Mouse (Mus musculus) ES-E14 (cell line): Measurements from ENCODE around the gene Cxcr5. TPM values are rescaled to one million over a fixed set of nuclear protein-coding genes. Genes with fewer than 3 reads are reported as not detected.

Source experiments
- DNase-seq: peaks from one replicate; pipeline ENCODE4 v3.0.0-alpha.2; 2013; ENCODE audit warnings: low read depth, low spot score
- H3K27ac ChIP-seq: 2 replicates; pipeline ENCODE4 v1.5.1; 2012; ENCODE audit warnings: low read depth, mild to moderate bottlenecking, low read length, moderate library complexity, mixed read lengths; ENCODE audit not compliant: poor library complexity, insufficient read depth, severe bottlenecking
- H3K36me3 ChIP-seq: 2 replicates; pipeline ENCODE4 v1.6.1; 2012; ENCODE audit warnings: mild to moderate bottlenecking, low read length, moderate library complexity, mixed read lengths; ENCODE audit not compliant: control insufficient read depth, poor library complexity, insufficient read depth, severe bottlenecking
- H3K4me1 ChIP-seq, 2 experiments: fragments of 150-350 bp in 1 of 2; sonication (generic) in 1 of 2; 2 replicates each; pipeline ENCODE4 v1.6.1; 2012; ENCODE audit warnings: low read length in 2 of 2, mild to moderate bottlenecking in 1 of 2, mixed read lengths in 1 of 2; ENCODE audit not compliant: control insufficient read depth in 2 of 2, insufficient read depth in 2 of 2, poor library complexity in 1 of 2
- H3K4me3 ChIP-seq, 2 experiments: fragments of 150-350 bp in 1 of 2; sonication (generic) in 1 of 2; 2 replicates each; pipeline ENCODE4 v1.5.1; 2012; ENCODE audit warnings: low read length in 2 of 2, low read depth in 1 of 2, mild to moderate bottlenecking in 1 of 2, mixed read lengths in 1 of 2; ENCODE audit not compliant: insufficient read depth in 1 of 2, poor library complexity in 1 of 2, severe bottlenecking in 1 of 2
- H3K9ac ChIP-seq: 2 replicates; pipeline ENCODE4 v1.6.1; 2012; ENCODE audit warnings: low read depth, mild to moderate bottlenecking, low read length, mixed read lengths; ENCODE audit not compliant: poor library complexity, insufficient read depth, severe bottlenecking
- H3K9me3 ChIP-seq: fragments of 150-350 bp; sonication (generic); 2 replicates; pipeline ENCODE4 v1.6.1; 2012; ENCODE audit warnings: low read depth, mild to moderate bottlenecking, low read length; ENCODE audit not compliant: control insufficient read depth, insufficient read depth
- CHD2 ChIP-seq: IDR thresholded peaks from 2 replicates; pipeline ENCODE4 v1.6.1; 2014; ENCODE audit warnings: mild to moderate bottlenecking, low read depth, low read length, inconsistent platforms
- HCFC1 ChIP-seq: IDR thresholded peaks from 2 replicates; pipeline ENCODE4 v1.6.1; 2012; ENCODE audit warnings: low read length, inconsistent platforms, borderline replicate concordance; ENCODE audit not compliant: insufficient read depth
- MAFK ChIP-seq: IDR thresholded peaks from 2 replicates; pipeline ENCODE4 v1.6.1; 2014; ENCODE audit warnings: mild to moderate bottlenecking, low read depth, low read length, inconsistent platforms; ENCODE audit not compliant: insufficient read depth
- ZC3H11A ChIP-seq: IDR thresholded peaks from 2 replicates; pipeline ENCODE4 v1.6.1; 2012; ENCODE audit warnings: low read depth, mild to moderate bottlenecking, inconsistent platforms, low read length, borderline replicate concordance
- ZNF384 ChIP-seq: IDR thresholded peaks from 2 replicates; pipeline ENCODE4 v1.6.1; 2012; ENCODE audit warnings: low read depth, low read length, inconsistent platforms
- in situ Hi-C, 2 experiments: fragments of 600-800 bp; cut with MboI; formaldehyde crosslinking; loops; one replicate each; pipeline ENCODE4 v1.15.1; 2025; ENCODE audit warnings: low sequenced_read_pairs in 2 of 2, inconsistent platforms in 1 of 2; ENCODE audit not compliant: unreplicated experiment in 2 of 2
- total RNA-seq: library from RNA; depleted of rRNA; stranded (reverse); fragments of 300-350 nt; gene quantifications from 2 replicates; pipeline ENCODE4 v1.2.3, GENCODE M21; 2012

The Cxcr5 gene
- total RNA-seq, 1 experiment: 0.31 TPM

DNA sequence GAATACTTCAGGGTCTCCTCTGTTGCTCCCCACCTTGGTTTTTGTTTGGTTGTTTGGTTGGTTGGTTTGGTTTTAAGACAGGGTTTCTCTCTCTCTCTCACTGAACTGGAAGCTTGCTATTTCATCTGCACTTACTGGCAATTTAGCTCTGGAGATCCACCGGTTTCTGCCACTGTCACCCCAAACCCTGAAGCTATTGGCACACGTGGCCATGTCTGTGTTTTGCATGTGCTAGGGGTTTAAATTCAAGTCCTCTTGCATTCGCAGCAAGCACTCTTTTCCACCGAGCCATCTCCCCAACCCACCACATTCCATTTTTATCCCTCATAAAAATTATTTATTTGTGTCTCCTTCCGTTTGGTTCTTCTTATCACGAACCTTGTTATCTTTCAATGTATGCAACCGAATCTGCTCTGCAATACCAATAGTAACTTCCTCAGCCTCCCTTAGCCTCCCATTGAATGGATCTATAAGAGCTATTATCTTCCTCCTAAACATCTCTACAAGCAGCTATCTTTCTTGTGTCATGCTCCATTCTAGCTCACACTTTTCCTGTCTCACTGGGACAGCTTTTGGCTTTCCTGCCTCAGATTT is 30.0 kb upstream of the Cxcr5 start:
- H3K36me3 ChIP-seq: no peaks in the 10 kb centered on the region
- peaks cover 12 to 19% of the 10 kb centered on the region in 2 experiments for H3K4me1 ChIP-seq
- TF ChIP-seq MAFK: no peak
- TF ChIP-seq ZC3H11A: no peak
- no peak for TF ChIP-seq CHD2
- no peak for TF ChIP-seq ZNF384
- TF ChIP-seq HCFC1: no peak
- no peak for DNase-seq
- no peak overlapping the region; the same call in 1 of the 2 replicates for H3K27ac ChIP-seq
- no peak overlapping the region for H3K4me3 ChIP-seq
- H3K9me3 ChIP-seq: no peaks in the 10 kb centered on the region
- no peak overlapping the region for H3K9ac ChIP-seq
- in situ Hi-C loops: no loop called here

DNA sequence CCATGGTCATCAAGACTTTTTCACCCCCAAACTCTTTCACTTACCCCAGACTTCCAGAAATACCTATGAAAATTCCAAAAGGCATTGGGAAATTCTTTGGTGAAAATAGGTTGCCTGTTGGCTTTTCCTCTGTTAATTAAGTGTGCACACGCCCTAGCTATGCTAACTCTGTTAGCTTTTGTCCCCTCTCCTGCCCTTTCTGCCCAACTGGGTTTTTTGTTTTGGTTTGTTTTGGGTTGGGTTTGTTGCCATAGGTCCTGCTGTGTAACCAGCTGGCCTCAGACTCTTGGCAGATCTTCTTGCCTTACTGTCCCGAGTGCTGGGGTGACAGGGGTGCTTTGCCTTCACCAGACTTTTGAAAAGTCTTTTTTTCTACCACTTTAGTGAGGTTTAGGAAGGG is 29.3 kb upstream of the Cxcr5 start:
- H3K9ac ChIP-seq: no peak overlapping the region
- no peak overlapping the region for H3K4me3 ChIP-seq
- in situ Hi-C loops: no loop called here

GRCm38 (mm10) chr9:44589095-44589494 is 27.4 kb upstream of the Cxcr5 start:
- in situ Hi-C loops: no loop called here
- DNase-seq: no peak
- TF ChIP-seq CHD2: no peak
- TF ChIP-seq ZNF384: 0 out of 2 replicates have a peak, but pooled peaks have one; percentile 16
- Histone ChIP-seq H3K27ac (no peak overlapping the region), H3K36me3 (no peaks in the 10 kb centered on the region), H3K4me1 (peaks cover 8 to 15% of the 10 kb centered on the region in 2 experiments; a peak in 3 of 4 replicates), H3K9me3 (no peaks in the 10 kb centered on the region), H3K9ac (no peak overlapping the region), H3K4me3 (no peak overlapping the region)

More for the DNA sequence above, 29.3 kb upstream of the Cxcr5 start:
- Histone ChIP-seq H3K36me3 (no peaks in the 10 kb centered on the region), H3K27ac (peak overlapping the region; percentile 27; the same call in 1 of the 2 replicates), H3K4me1 (peaks cover 12 to 15% of the 10 kb centered on the region in 2 experiments), H3K9me3 (no peaks in the 10 kb centered on the region)
- TF ChIP-seq ZNF384: no peak
- no peak for TF ChIP-seq HCFC1
- no peak; the same call in 1 of the 2 replicates for TF ChIP-seq CHD2
- no peak for TF ChIP-seq ZC3H11A
- no peak for TF ChIP-seq MAFK
- DNase-seq: no peak

DNA sequence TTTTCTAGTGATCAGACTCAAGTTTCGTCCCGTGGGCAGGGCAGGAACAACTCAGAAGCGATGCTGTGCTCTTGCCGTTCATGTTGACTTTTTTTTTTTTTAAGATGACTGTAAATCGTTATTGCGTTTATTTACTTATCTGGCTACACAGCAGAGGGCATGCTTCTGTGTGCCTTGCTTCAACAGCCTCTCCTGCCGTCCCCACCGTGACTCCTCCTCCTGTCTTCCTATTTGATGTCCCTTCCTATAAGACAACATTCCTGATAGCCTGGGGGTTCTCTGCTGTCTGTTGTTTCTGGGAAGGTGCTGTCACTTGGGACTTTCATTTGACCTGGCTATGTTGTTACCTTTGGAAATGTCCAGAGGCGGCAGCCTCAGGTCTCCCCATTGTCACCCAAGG is 26.9 kb upstream of the Cxcr5 start:
- in situ Hi-C loops: no loop called here
- DNase-seq: no peak
- Histone ChIP-seq H3K9ac (no peak overlapping the region), H3K36me3 (no peaks in the 10 kb centered on the region), H3K27ac (no peak overlapping the region), H3K4me1 (peaks cover 5 to 13% of the 10 kb centered on the region in 2 experiments; a peak in 3 of 4 replicates), H3K4me3 (no peak overlapping the region), H3K9me3 (no peaks in the 10 kb centered on the region)
- TF ChIP-seq ZC3H11A: no peak
